Comparison of ENCODE assay signal across 12 mouse cellular contexts in the genomic region with DNA sequence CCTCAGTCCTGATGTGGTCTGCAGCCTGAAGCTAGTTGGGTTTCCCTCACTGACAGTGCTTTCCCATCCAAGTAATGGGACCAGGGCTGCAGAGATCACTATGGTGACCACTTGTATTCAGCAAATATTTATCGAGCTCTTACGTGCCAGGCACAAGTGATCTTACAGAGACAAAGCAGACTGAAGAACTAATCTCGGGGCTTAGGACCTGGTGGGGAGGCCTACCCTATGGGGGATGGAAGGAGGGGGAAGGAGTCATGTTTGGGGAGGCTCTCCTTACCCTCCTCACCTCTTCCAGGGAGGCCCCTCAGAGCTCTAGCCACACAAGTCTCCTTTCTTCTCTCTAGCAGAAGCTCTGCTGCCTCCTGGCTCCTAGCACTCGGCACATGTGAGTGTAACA. TPM values are rescaled to one million over a fixed set of nuclear protein-coding genes. Genes with fewer than 3 reads are reported as not detected.
DNase-seq lines count a peak whose midpoint lies in the region; ATAC-seq and TF ChIP-seq lines count a peak whose summit lies in the region.
"Had no signal": no experiment of that assay in that cellular context is flagged by ENCODE, and none has a peak within 500 bp of the region (broad histone marks: within the 10 kb centered on the region; RNA-seq: fewer than 3 reads in every experiment).

No protein-coding gene starts in this region.

- H3K9ac ChIP-seq in intestine, embryonic 14.5 days (ENCODE audit: low read length), result no peak overlapping the region
- H3K9ac ChIP-seq in intestine, embryonic 15.5 days, result no peak overlapping the region
- no peak overlapping the region for H3K9ac ChIP-seq in lung, embryonic 14.5 days
- peak overlapping the region; percentile 16; the same call in 1 of the 2 replicates for H3K9ac ChIP-seq in lung, embryonic 16.5 days (ENCODE audit: low read length)
- H3K9ac ChIP-seq in heart, adult 2 months (ENCODE audit: low read depth, low read length), result no peak overlapping the region
- H3K9ac ChIP-seq: embryonic facial prominence, embryonic 12.5 days; hindbrain, embryonic 14.5 days; stomach, embryonic 15.5 days had no signal

- no peaks in the 10 kb centered on the region for H3K9me3 ChIP-seq in intestine, embryonic 14.5 days (ENCODE audit: control insufficient read depth, low read length)
- H3K9me3 ChIP-seq in intestine, embryonic 15.5 days, result no peaks in the 10 kb centered on the region
- H3K9me3 ChIP-seq in lung, embryonic 14.5 days (ENCODE audit: low read depth, low read length), result no peaks in the 10 kb centered on the region
- no peaks in the 10 kb centered on the region for H3K9me3 ChIP-seq in lung, embryonic 16.5 days (ENCODE audit: control insufficient read depth, low read length)
- H3K9me3 ChIP-seq: embryonic facial prominence, embryonic 12.5 days; stomach, embryonic 15.5 days had no signal

- H3K79me2 ChIP-seq in heart, adult 2 months (replicated peaks; ENCODE audit: control insufficient read depth, insufficient read depth, low read length), result no peaks in the 10 kb centered on the region

- H3K4me3 ChIP-seq in intestine, embryonic 14.5 days (ENCODE audit: low read depth, low read length), result no peak overlapping the region
- H3K4me3 ChIP-seq in intestine, embryonic 15.5 days (replicated peaks), result no peak overlapping the region
- H3K4me3 ChIP-seq in lung, embryonic 14.5 days (ENCODE audit: low read depth, low read length), result no peak overlapping the region
- H3K4me3 ChIP-seq in bone marrow, adult 2 months (replicated peaks; ENCODE audit: control insufficient read depth, low read depth, low read length), result no peak overlapping the region
- H3K4me3 ChIP-seq in lung, embryonic 16.5 days (ENCODE audit: low read length), result no peak overlapping the region
- H3K4me3 ChIP-seq in heart, adult 2 months, result no peak overlapping the region
- H3K4me3 ChIP-seq: embryonic facial prominence, embryonic 12.5 days; stomach, embryonic 15.5 days had no signal

- intact Hi-C loops in heart, adult 2 months (cut with DNase I), result no loop called here

- no peak for TF ChIP-seq POLR2A in bone marrow, adult 2 months (IDR thresholded peaks at IDR 0.05; ENCODE audit: borderline replicate concordance, control insufficient read depth, low read depth, low read length)
- TF ChIP-seq POLR2A in heart, adult 2 months (IDR thresholded peaks at IDR 0.05; ENCODE audit: insufficient read depth, low read depth, low read length), result no peak

- no peak for TF ChIP-seq EP300 in heart, adult 2 months (IDR thresholded peaks at IDR 0.05; ENCODE audit: insufficient read depth, low read depth, low read length)

- ATAC-seq in intestine, embryonic 14.5 days (replicated peaks; ENCODE audit: low FRiP score, low TSS enrichment, low read depth), result no peak
- no peak for ATAC-seq in intestine, embryonic 15.5 days
- no peak for ATAC-seq in lung, embryonic 14.5 days (ENCODE audit: insufficient read depth)
- ATAC-seq in lung, embryonic 16.5 days (ENCODE audit: low read depth), result no peak

- H3K27me3 ChIP-seq in intestine, embryonic 14.5 days (replicated peaks; ENCODE audit: control insufficient read depth, insufficient read depth, low read length), result peaks cover 14% of the 10 kb centered on the region
- peaks cover 16% of the 10 kb centered on the region; the same call in 1 of the 2 replicates for H3K27me3 ChIP-seq in intestine, embryonic 15.5 days (replicated peaks)
- H3K27me3 ChIP-seq in lung, embryonic 14.5 days (ENCODE audit: insufficient read depth, low read length), result peaks cover 24% of the 10 kb centered on the region
- peaks cover 19% of the 10 kb centered on the region for H3K27me3 ChIP-seq in lung, embryonic 16.5 days (ENCODE audit: control insufficient read depth, insufficient read depth, low read depth, low read length)
- H3K27me3 ChIP-seq in heart, adult 2 months (ENCODE audit: control insufficient read depth, insufficient read depth, low read length), result no peaks in the 10 kb centered on the region

- no peak for TF ChIP-seq CTCF in lung, embryonic 14.5 days (IDR thresholded peaks at IDR 0.05; ENCODE audit: low read depth)
- TF ChIP-seq CTCF in bone marrow, adult 2 months (IDR thresholded peaks at IDR 0.05; ENCODE audit: control insufficient read depth, insufficient read depth, low read length), result no peak
- TF ChIP-seq CTCF in heart, adult 2 months (IDR thresholded peaks at IDR 0.05), result no peak

- H3K36me3 ChIP-seq in intestine, embryonic 14.5 days (ENCODE audit: control insufficient read depth, insufficient read depth, low read length), result no peaks in the 10 kb centered on the region
- no peaks in the 10 kb centered on the region for H3K36me3 ChIP-seq in intestine, embryonic 15.5 days
- no peaks in the 10 kb centered on the region for H3K36me3 ChIP-seq in lung, embryonic 14.5 days (ENCODE audit: insufficient read depth)
- H3K36me3 ChIP-seq in lung, embryonic 16.5 days (ENCODE audit: control insufficient read depth, insufficient read depth, low read length), result no peaks in the 10 kb centered on the region
- no peaks in the 10 kb centered on the region for H3K36me3 ChIP-seq in heart, adult 2 months (ENCODE audit: control insufficient read depth, insufficient read depth, low read length)
- H3K36me3 ChIP-seq: embryonic facial prominence, embryonic 12.5 days had no signal

- H3K27ac ChIP-seq in intestine, embryonic 14.5 days (ENCODE audit: low read depth), result peak overlapping the region; percentile 39; the same call in 1 of the 2 replicates
- H3K27ac ChIP-seq in intestine, embryonic 15.5 days, result no peak overlapping the region; the same call in 1 of the 2 replicates
- peak overlapping the region; percentile 33; the same call in 1 of the 2 replicates for H3K27ac ChIP-seq in lung, embryonic 14.5 days (ENCODE audit: low read depth)
- peak overlapping the region; percentile 42; the same call in 1 of the 2 replicates for H3K27ac ChIP-seq in bone marrow, adult 2 months (ENCODE audit: control insufficient read depth, insufficient read depth, low read depth, low read length, poor library complexity)
- peak overlapping the region; percentile 38; the same call in 1 of the 2 replicates for H3K27ac ChIP-seq in lung, embryonic 16.5 days (ENCODE audit: low read length)
- H3K27ac ChIP-seq in heart, adult 2 months, result no peak overlapping the region
- H3K27ac ChIP-seq: embryonic facial prominence, embryonic 12.5 days; hindbrain, embryonic 14.5 days had no signal

- WGBS in intestine, embryonic 14.5 days, result 49% methylated on average over 4 of the region's 4 CpGs
- 46% methylated on average over 4 of the region's 4 CpGs for WGBS in intestine, embryonic 15.5 days
- WGBS in lung, embryonic 14.5 days, result 42% methylated on average over 4 of the region's 4 CpGs
- 49% methylated on average over 4 of the region's 4 CpGs for WGBS in bone marrow, adult 2 months
- 35% methylated on average over 4 of the region's 4 CpGs for WGBS in lung, embryonic 16.5 days
- WGBS in heart, adult 2 months, result 65% methylated on average over 4 of the region's 4 CpGs

- peaks cover 20% of the 10 kb centered on the region for H3K4me1 ChIP-seq in intestine, embryonic 14.5 days (replicated peaks; ENCODE audit: control insufficient read depth, insufficient read depth, low read length)
- H3K4me1 ChIP-seq in intestine, embryonic 15.5 days (replicated peaks), result peaks cover 40% of the 10 kb centered on the region
- H3K4me1 ChIP-seq in lung, embryonic 14.5 days (ENCODE audit: insufficient read depth), result peaks cover 20% of the 10 kb centered on the region
- peaks cover 12% of the 10 kb centered on the region for H3K4me1 ChIP-seq in bone marrow, adult 2 months (ENCODE audit: control insufficient read depth, insufficient read depth, low read length)
- peaks cover 28% of the 10 kb centered on the region for H3K4me1 ChIP-seq in lung, embryonic 16.5 days (replicated peaks; ENCODE audit: control insufficient read depth, insufficient read depth, low read length)
- peaks cover 12% of the 10 kb centered on the region for H3K4me1 ChIP-seq in heart, adult 2 months (ENCODE audit: control insufficient read depth, insufficient read depth, low read length)

- no peak overlapping the region for H3K4me2 ChIP-seq in intestine, embryonic 14.5 days (ENCODE audit: low read length)
- H3K4me2 ChIP-seq in intestine, embryonic 15.5 days (replicated peaks), result no peak overlapping the region
- H3K4me2 ChIP-seq in lung, embryonic 14.5 days, result no peak overlapping the region
- no peak overlapping the region for H3K4me2 ChIP-seq in lung, embryonic 16.5 days (ENCODE audit: low read depth, low read length)
- H3K4me2 ChIP-seq: embryonic facial prominence, embryonic 12.5 days; hindbrain, embryonic 14.5 days; stomach, embryonic 15.5 days had no signal

- DNase-seq in intestine, embryonic 14.5 days (ENCODE audit: low spot score), result no peak
- peak; percentile 15 for DNase-seq in lung, embryonic 14.5 days
- DNase-seq in lung, postnatal 10 days, result no peak
- no peak for DNase-seq in heart, adult 2 months
- no peak for DNase-seq in thymus, postnatal 4 days
- DNase-seq: midbrain, embryonic 14.5 days had no signal

RNA-seq across cellular contexts. Expression of gene Camkk1, which starts 5.0 kb away (rescaled TPM):
- 4.4 and 4.5 TPM in 2 replicates for polyA plus RNA-seq in intestine, embryonic 14.5 days (2014; fragmentation: Nextera tagmentation; extraction: Ambion mirVana)
- 8.5 and 8.6 TPM in 2 replicates for polyA plus RNA-seq in intestine, embryonic 15.5 days (2015; fragmentation: Nextera tagmentation; extraction: Ambion mirVana)
- polyA plus RNA-seq in lung, embryonic 14.5 days (2014; fragmentation: Nextera tagmentation; extraction: Ambion mirVana), result 3.2 and 3.5 TPM in 2 replicates
- polyA plus RNA-seq in bone marrow, adult 2 months (2011; ENCODE audit: insufficient read depth, insufficient read length, low replicate concordance, missing spikeins), result 3.3 and 8.7 TPM in 2 replicates
- polyA plus RNA-seq in lung, embryonic 16.5 days (2015; fragmentation: Nextera tagmentation; extraction: Ambion mirVana), result 7.3 and 7.5 TPM in 2 replicates
- 1 to 10 TPM in 1 of 2 experiments, under 1 TPM in 1; 0.63 to 1.2 TPM for total RNA-seq in heart, adult 2 months (2021)
- polyA plus RNA-seq in heart, adult 2 months (2012; rRNA removed), result 1.7 and 1.8 TPM in 2 replicates

RNA-seq across cellular contexts. Expression of gene Ncbp3, which starts 23.8 kb away (rescaled TPM):
- polyA plus RNA-seq in intestine, embryonic 14.5 days (2014; fragmentation: Nextera tagmentation; extraction: Ambion mirVana), result 10.0 and 11.9 TPM in 2 replicates
- polyA plus RNA-seq in intestine, embryonic 15.5 days (2015; fragmentation: Nextera tagmentation; extraction: Ambion mirVana), result 9.3 and 9.7 TPM in 2 replicates
- polyA plus RNA-seq in lung, embryonic 14.5 days (2014; fragmentation: Nextera tagmentation; extraction: Ambion mirVana), result 12.3 and 13.2 TPM in 2 replicates
- polyA plus RNA-seq in bone marrow, adult 2 months (2011; ENCODE audit: insufficient read depth, insufficient read length, low replicate concordance, missing spikeins), result 6.8 and 8.0 TPM in 2 replicates
- polyA plus RNA-seq in lung, embryonic 16.5 days (2015; fragmentation: Nextera tagmentation; extraction: Ambion mirVana), result 11.2 and 11.7 TPM in 2 replicates
- 1 to 10 TPM; 5.6 to 5.7 TPM for total RNA-seq in heart, adult 2 months (2021)
- 2.0 and 4.2 TPM in 2 replicates for polyA plus RNA-seq in heart, adult 2 months (2012; rRNA removed)

RNA-seq across cellular contexts. Expression of gene P2rx1, which starts 24.9 kb away (rescaled TPM):
- 1.7 and 10.1 TPM in 2 replicates for polyA plus RNA-seq in intestine, embryonic 14.5 days (2014; fragmentation: Nextera tagmentation; extraction: Ambion mirVana)
- polyA plus RNA-seq in intestine, embryonic 15.5 days (2015; fragmentation: Nextera tagmentation; extraction: Ambion mirVana), result 14.3 and 27.7 TPM in 2 replicates
- 1.9 and 2.1 TPM in 2 replicates for polyA plus RNA-seq in lung, embryonic 14.5 days (2014; fragmentation: Nextera tagmentation; extraction: Ambion mirVana)
- polyA plus RNA-seq in bone marrow, adult 2 months (2011; ENCODE audit: insufficient read depth, insufficient read length, low replicate concordance, missing spikeins), result 19.8 and 31.7 TPM in 2 replicates
- 2.2 and 2.6 TPM in 2 replicates for polyA plus RNA-seq in lung, embryonic 16.5 days (2015; fragmentation: Nextera tagmentation; extraction: Ambion mirVana)
- under 1 TPM; 0.21 to 0.86 TPM for total RNA-seq in heart, adult 2 months (2021)
- 0.76 and 0.91 TPM in 2 replicates for polyA plus RNA-seq in heart, adult 2 months (2012; rRNA removed)

Comparison
In these comparisons a context has a peak if more than half of its experiments do, and no peak if none do; other contexts are left out.
1. H3K27ac ChIP-seq: peak in intestine, embryonic 14.5 days (single experiment), lung, embryonic 14.5 days (single experiment), bone marrow, adult 2 months (single experiment) and lung, embryonic 16.5 days (single experiment); none in intestine, embryonic 15.5 days (single experiment) and heart, adult 2 months (single experiment).